Mouse (Mus musculus) neural tube, embryonic 12.5 days (tissue): Measurements from ENCODE around the gene H6pd. TPM values are rescaled to one million over a fixed set of nuclear protein-coding genes. Genes with fewer than 3 reads are reported as not detected.

Source experiments
- ATAC-seq: fragments of 200-750 bp; cut with Nextera tagmentation; 2 replicates; pipeline ENCODE4 v1.8.0; 2017; ENCODE audit warnings: low read depth, mild to moderate bottlenecking, moderate TSS enrichment, moderate library complexity; ENCODE audit not compliant: low FRiP score
- H3K27ac ChIP-seq: fragments of 300-500 bp; sonication (generic); 2 replicates; pipeline ENCODE4 v1.5.1; 2016
- H3K27me3 ChIP-seq: fragments of 300-500 bp; sonication (generic); replicated peaks from 2 replicates; pipeline ENCODE4 v1.6.1; 2016; ENCODE audit warnings: mild to moderate bottlenecking
- H3K36me3 ChIP-seq: fragments of 300-500 bp; sonication (generic); 2 replicates; pipeline ENCODE4 v1.6.1; 2016; ENCODE audit warnings: mild to moderate bottlenecking
- H3K4me1 ChIP-seq: fragments of 300-500 bp; sonication (generic); 2 replicates; pipeline ENCODE4 v1.6.1; 2016
- H3K4me2 ChIP-seq: fragments of 300-500 bp; sonication (generic); replicated peaks from 2 replicates; pipeline ENCODE4 v1.6.1; 2016; ENCODE audit warnings: mild to moderate bottlenecking
- H3K4me3 ChIP-seq: fragments of 300-500 bp; sonication (generic); 2 replicates; pipeline ENCODE4 v1.5.1; 2016
- H3K9ac ChIP-seq: fragments of 300-500 bp; sonication (generic); 2 replicates; pipeline ENCODE4 v1.6.1; 2016; ENCODE audit warnings: mild to moderate bottlenecking
- H3K9me3 ChIP-seq: fragments of 300-500 bp; sonication (generic); 2 replicates; pipeline ENCODE4 v1.6.1; 2016; ENCODE audit warnings: mild to moderate bottlenecking
- WGBS: fragments of 180-500 bp; shearing (Covaris S2); methylation state at CpG from one replicate; pipeline ENCODE4 v1.1.7; 2016; 5-methylcytosine and 5-hydroxymethylcytosine counted together
- polyA plus RNA-seq: library from polyadenylated mRNA; unstranded; fragments of >200 nt; fragmentation: Nextera tagmentation; extraction: Ambion mirVana; gene quantifications from 2 replicates; pipeline ENCODE4 v1.2.1, GENCODE M21; 2016

The H6pd gene
- polyA plus RNA-seq, 1 experiment from 2014 or later = 4.0 TPM

GRCm38 (mm10) chr4:150005231-150005630, 3.6 kb downstream of the H6pd start:
- WGBS = 91% methylated on average over 10 of the region's 10 CpGs
- H3K4me2 ChIP-seq = no peak overlapping the region
- no peaks in the 10 kb centered on the region for H3K9me3 ChIP-seq
- H3K9ac ChIP-seq = no peak overlapping the region
- H3K4me1 ChIP-seq = peaks cover 6% of the 10 kb centered on the region
- H3K27ac ChIP-seq = no peak overlapping the region
- no peaks in the 10 kb centered on the region for H3K36me3 ChIP-seq
- no peak overlapping the region for H3K4me3 ChIP-seq
- H3K27me3 ChIP-seq = no peaks in the 10 kb centered on the region
- no peak for ATAC-seq

- H3K27ac ChIP-seq = no peak overlapping the region
- no peak overlapping the region for H3K9ac ChIP-seq
- H3K4me2 ChIP-seq = no peak overlapping the region
- no peaks in the 10 kb centered on the region for H3K9me3 ChIP-seq
- ATAC-seq = no peak
- no peaks in the 10 kb centered on the region for H3K27me3 ChIP-seq
- H3K4me1 ChIP-seq = no peaks in the 10 kb centered on the region; the same call in none of the 2 replicates
- 93% methylated on average over 4 of the region's 4 CpGs for WGBS
- no peaks in the 10 kb centered on the region for H3K36me3 ChIP-seq
- no peak overlapping the region for H3K4me3 ChIP-seq
Observed at GRCm38 (mm10) chr4:150003641-150004040, 5.2 kb downstream of the H6pd start.

- Histone ChIP-seq H3K9ac (no peak overlapping the region), H3K27ac (no peak overlapping the region), H3K36me3 (no peaks in the 10 kb centered on the region), H3K4me3 (no peak overlapping the region), H3K27me3 (no peaks in the 10 kb centered on the region), H3K4me2 (no peak overlapping the region), H3K4me1 (no peaks in the 10 kb centered on the region; the same call in none of the 2 replicates), H3K9me3 (no peaks in the 10 kb centered on the region)
- ATAC-seq = no peak
- WGBS = 52% methylated on average over 7 of the region's 7 CpGs
Observed at GRCm38 (mm10) chr4:150003021-150003580, 5.7 kb downstream of the H6pd start.

GRCm38 (mm10) chr4:150002021-150002528, 6.7 kb downstream of the H6pd start:
- no peak overlapping the region for H3K27ac ChIP-seq
- no peak for ATAC-seq
- H3K36me3 ChIP-seq = no peaks in the 10 kb centered on the region
- no peaks in the 10 kb centered on the region for H3K27me3 ChIP-seq
- no peak overlapping the region for H3K9ac ChIP-seq
- WGBS = 75% methylated on average over 12 of the region's 12 CpGs
- H3K4me1 ChIP-seq = no peaks in the 10 kb centered on the region; the same call in 1 of the 2 replicates
- H3K9me3 ChIP-seq = no peaks in the 10 kb centered on the region
- no peak overlapping the region for H3K4me2 ChIP-seq
- no peak overlapping the region for H3K4me3 ChIP-seq

GRCm38 (mm10) chr4:150001221-150001860, 7.5 kb downstream of the H6pd start:
- no peaks in the 10 kb centered on the region for H3K9me3 ChIP-seq
- no peaks in the 10 kb centered on the region for H3K36me3 ChIP-seq
- H3K9ac ChIP-seq = no peak overlapping the region
- H3K27me3 ChIP-seq = no peaks in the 10 kb centered on the region
- H3K4me1 ChIP-seq = no peaks in the 10 kb centered on the region; the same call in 1 of the 2 replicates
- ATAC-seq = no peak
- H3K4me3 ChIP-seq = no peak overlapping the region
- H3K27ac ChIP-seq = no peak overlapping the region
- WGBS = 77% methylated on average over 10 of the region's 10 CpGs
- no peak overlapping the region for H3K4me2 ChIP-seq

GRCm38 (mm10) chr4:149999931-150000555, 8.8 kb downstream of the H6pd start:
- WGBS = 90% methylated on average over 15 of the region's 15 CpGs
- Histone ChIP-seq H3K9ac (no peak overlapping the region), H3K4me1 (no peaks in the 10 kb centered on the region; the same call in 1 of the 2 replicates), H3K36me3 (no peaks in the 10 kb centered on the region), H3K9me3 (no peaks in the 10 kb centered on the region), H3K4me2 (no peak overlapping the region), H3K27ac (no peak overlapping the region), H3K4me3 (no peak overlapping the region), H3K27me3 (no peaks in the 10 kb centered on the region)
- no peak for ATAC-seq

- no peaks in the 10 kb centered on the region for H3K36me3 ChIP-seq
- no peaks in the 10 kb centered on the region for H3K27me3 ChIP-seq
- no peak overlapping the region for H3K4me2 ChIP-seq
- H3K9me3 ChIP-seq = no peaks in the 10 kb centered on the region
- H3K9ac ChIP-seq = no peak overlapping the region
- no peak overlapping the region for H3K4me3 ChIP-seq
- H3K4me1 ChIP-seq = no peaks in the 10 kb centered on the region; the same call in 1 of the 2 replicates
- no peak overlapping the region for H3K27ac ChIP-seq
- ATAC-seq = no peak
- WGBS = 84% methylated on average over 9 of the region's 9 CpGs
Observed at GRCm38 (mm10) chr4:149999510-149999900, 9.3 kb downstream of the H6pd start.

DNA sequence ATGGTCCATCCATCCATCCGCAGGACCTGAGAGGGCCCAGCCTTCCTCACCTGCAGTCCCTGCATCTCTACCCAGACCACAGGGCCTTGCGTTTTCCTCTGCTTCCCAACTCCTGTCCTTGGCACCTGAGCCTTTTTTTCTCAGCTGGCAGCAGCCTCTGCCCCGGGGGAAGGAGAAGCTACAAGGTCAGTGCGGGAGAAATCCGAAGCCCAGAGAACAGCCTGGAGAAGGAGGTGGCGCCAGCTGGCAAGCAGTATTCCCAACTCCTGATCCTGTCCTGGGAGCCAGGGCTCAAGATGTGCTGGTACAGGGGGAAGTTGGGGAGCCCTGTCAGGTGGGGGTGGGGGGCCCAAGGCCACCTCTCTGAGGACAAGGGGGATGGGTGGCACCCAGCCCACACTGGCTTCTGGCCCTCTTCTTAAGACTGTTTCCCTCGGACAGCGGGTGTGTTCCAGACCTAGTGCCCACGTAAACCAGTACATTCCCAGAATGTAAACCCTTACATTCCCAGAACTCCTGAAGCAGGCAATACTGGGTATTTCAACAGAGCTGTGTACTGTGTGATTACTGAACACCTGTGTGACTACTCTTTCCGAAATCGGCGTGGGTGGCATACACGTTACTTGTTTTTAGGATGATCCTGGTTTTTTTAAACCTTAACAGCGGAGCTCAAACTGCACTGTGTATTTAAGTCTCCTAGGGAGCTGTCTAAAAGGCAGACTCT, 9.9 kb downstream of the H6pd start:
- Histone ChIP-seq H3K27me3 (no peaks in the 10 kb centered on the region), H3K4me3 (no peak overlapping the region), H3K36me3 (no peaks in the 10 kb centered on the region), H3K4me1 (no peaks in the 10 kb centered on the region; the same call in 1 of the 2 replicates), H3K27ac (no peak overlapping the region), H3K9me3 (no peaks in the 10 kb centered on the region), H3K4me2 (no peak overlapping the region), H3K9ac (no peak overlapping the region)
- WGBS = 87% methylated on average over 14 of the region's 14 CpGs
- ATAC-seq = no peak

- no peaks in the 10 kb centered on the region for H3K27me3 ChIP-seq
- no peaks in the 10 kb centered on the region for H3K4me1 ChIP-seq
- H3K36me3 ChIP-seq = no peaks in the 10 kb centered on the region
- no peak for ATAC-seq
- H3K4me2 ChIP-seq = no peak overlapping the region
- H3K9me3 ChIP-seq = no peaks in the 10 kb centered on the region
- H3K27ac ChIP-seq = no peak overlapping the region
- no peak overlapping the region for H3K9ac ChIP-seq
- H3K4me3 ChIP-seq = no peak overlapping the region
- WGBS = 79% methylated on average over 10 of the region's 10 CpGs
Observed at GRCm38 (mm10) chr4:149997999-149998398, 10.8 kb downstream of the H6pd start.

- H3K4me2 ChIP-seq = no peak overlapping the region
- ATAC-seq = no peak
- no peaks in the 10 kb centered on the region for H3K4me1 ChIP-seq
- 89% methylated on average over 7 of the region's 7 CpGs for WGBS
- H3K36me3 ChIP-seq = no peaks in the 10 kb centered on the region
- H3K27me3 ChIP-seq = no peaks in the 10 kb centered on the region
- no peak overlapping the region for H3K4me3 ChIP-seq
- H3K9me3 ChIP-seq = no peaks in the 10 kb centered on the region
- no peak overlapping the region for H3K27ac ChIP-seq
- no peak overlapping the region for H3K9ac ChIP-seq
Observed at GRCm38 (mm10) chr4:149996440-149996839, 12.4 kb downstream of the H6pd start.

GRCm38 (mm10) chr4:149995911-149996310, 12.9 kb downstream of the H6pd start:
- Histone ChIP-seq H3K27me3 (no peaks in the 10 kb centered on the region), H3K4me2 (no peak overlapping the region), H3K27ac (no peak overlapping the region), H3K4me3 (no peak overlapping the region), H3K9me3 (no peaks in the 10 kb centered on the region), H3K9ac (no peak overlapping the region), H3K36me3 (no peaks in the 10 kb centered on the region), H3K4me1 (peaks cover 5% of the 10 kb centered on the region)
- 91% methylated on average over 7 of the region's 7 CpGs for WGBS
- no peak for ATAC-seq

DNA sequence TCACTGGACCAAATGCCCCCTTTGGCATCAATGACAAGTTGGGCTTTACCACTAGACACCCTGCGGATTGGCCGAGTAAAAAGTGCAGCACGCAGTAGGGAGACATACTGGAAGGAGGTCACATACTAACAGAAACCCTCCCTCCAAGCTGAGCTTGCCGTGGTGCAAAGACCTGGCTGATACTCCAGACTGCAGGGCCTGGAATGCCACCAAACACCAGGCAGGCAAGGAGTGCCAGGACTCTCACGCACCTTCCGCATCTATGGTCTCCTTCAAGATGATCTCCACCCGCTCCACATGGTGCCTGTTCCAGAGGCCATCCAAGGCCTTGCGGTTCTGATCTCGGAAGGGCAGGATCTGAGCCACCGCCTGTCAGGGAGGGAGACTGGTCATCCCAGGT, 14.6 kb downstream of the H6pd start:
- Histone ChIP-seq H3K27ac (no peak overlapping the region), H3K27me3 (no peaks in the 10 kb centered on the region)

More for the DNA sequence above, 14.6 kb downstream of the H6pd start:
- H3K4me2 ChIP-seq = no peak overlapping the region
- no peak for ATAC-seq
- H3K9ac ChIP-seq = no peak overlapping the region
- 89% methylated on average over 10 of the region's 10 CpGs for WGBS
- no peaks in the 10 kb centered on the region for H3K36me3 ChIP-seq
- H3K9me3 ChIP-seq = no peaks in the 10 kb centered on the region
- peaks cover 19% of the 10 kb centered on the region for H3K4me1 ChIP-seq
- H3K4me3 ChIP-seq = no peak overlapping the region
